Mouse (Mus musculus) CH12.LX (cell line): ENCODE measurements around the gene Rras2.

Experiments used
- CTCF ChIP-seq, 2 experiments: IDR thresholded peaks in 1 of 2; conservative IDR thresholded peaks in 1 of 2; 2 replicates each; pipeline ENCODE4 v1.5.1; 2011 to 2012; ENCODE audit warnings: low read depth in 2 of 2, low read length in 2 of 2, improper control_type of control experiment in 1 of 2, inconsistent platforms in 1 of 2, mild to moderate bottlenecking in 1 of 2, moderate library complexity in 1 of 2
- EP300 ChIP-seq: IDR thresholded peaks from 2 replicates; pipeline ENCODE4 v1.6.1; 2011; ENCODE audit warnings: low read length, improper control_type of control experiment
- JUND ChIP-seq: conservative IDR thresholded peaks from 2 replicates; pipeline ENCODE4 v1.6.1; 2011; ENCODE audit warnings: low read depth, low read length, improper control_type of control experiment
- KAT2A ChIP-seq: IDR thresholded peaks from 2 replicates; pipeline ENCODE4 v1.6.1; 2012; ENCODE audit warnings: low read length, improper control_type of control experiment, inconsistent platforms; ENCODE audit not compliant: insufficient replicate concordance
- MAX ChIP-seq: IDR thresholded peaks from 2 replicates; pipeline ENCODE4 v1.6.1; 2011; ENCODE audit warnings: low read length, improper control_type of control experiment
- MXI1 ChIP-seq: IDR thresholded peaks from 2 replicates; pipeline ENCODE4 v1.6.1; 2011; ENCODE audit warnings: mild to moderate bottlenecking, low read depth, low read length, improper control_type of control experiment
- POLR2A ChIP-seq: IDR thresholded peaks from 2 replicates; pipeline ENCODE4 v1.6.1; 2011; ENCODE audit warnings: low read depth, mild to moderate bottlenecking, improper control_type of control experiment, low read length
- USF1 ChIP-seq: IDR thresholded peaks from 2 replicates; pipeline ENCODE4 v1.6.1; 2014; ENCODE audit warnings: low read depth, mild to moderate bottlenecking, inconsistent platforms, low read length, improper control_type of control experiment
- USF2 ChIP-seq: conservative IDR thresholded peaks from 2 replicates; pipeline ENCODE4 v1.6.1; 2011; ENCODE audit warnings: low read depth, low read length, improper control_type of control experiment
- ZKSCAN1 ChIP-seq: IDR thresholded peaks from 2 replicates; pipeline ENCODE4 v1.6.1; 2012; ENCODE audit warnings: low read depth, inconsistent platforms, low read length, improper control_type of control experiment, borderline replicate concordance
- ZMIZ1 ChIP-seq: IDR thresholded peaks from 2 replicates; pipeline ENCODE4 v1.6.1; 2012; ENCODE audit warnings: low read depth, mild to moderate bottlenecking, inconsistent platforms, low read length, improper control_type of control experiment
- ZNF384 ChIP-seq: IDR thresholded peaks from 2 replicates; pipeline ENCODE4 v1.6.1; 2012; ENCODE audit warnings: low read depth, low read length, improper control_type of control experiment, inconsistent platforms

- no peak for TF ChIP-seq POLR2A
- TF ChIP-seq USF1 = no peak
- no peak for TF ChIP-seq MAX
- no peak for TF ChIP-seq CTCF (conservative IDR thresholded peaks at IDR 0.05 in 1 of 2, IDR thresholded peaks at IDR 0.05 in 1 of 2; ENCODE audit: low read depth in 2 of 2, low read length in 2 of 2)
- TF ChIP-seq ZKSCAN1 = no peak
- TF ChIP-seq ZMIZ1 = no peak
- TF ChIP-seq MXI1 = no peak
- no peak for TF ChIP-seq USF2
- no peak for TF ChIP-seq EP300
- no peak for TF ChIP-seq KAT2A
- TF ChIP-seq ZNF384 = no peak
- TF ChIP-seq JUND = no peak
Observed at GRCm38 (mm10) chr7:114139400-114139799, 21.8 kb upstream of the Rras2 start.
